In the genomic region with DNA sequence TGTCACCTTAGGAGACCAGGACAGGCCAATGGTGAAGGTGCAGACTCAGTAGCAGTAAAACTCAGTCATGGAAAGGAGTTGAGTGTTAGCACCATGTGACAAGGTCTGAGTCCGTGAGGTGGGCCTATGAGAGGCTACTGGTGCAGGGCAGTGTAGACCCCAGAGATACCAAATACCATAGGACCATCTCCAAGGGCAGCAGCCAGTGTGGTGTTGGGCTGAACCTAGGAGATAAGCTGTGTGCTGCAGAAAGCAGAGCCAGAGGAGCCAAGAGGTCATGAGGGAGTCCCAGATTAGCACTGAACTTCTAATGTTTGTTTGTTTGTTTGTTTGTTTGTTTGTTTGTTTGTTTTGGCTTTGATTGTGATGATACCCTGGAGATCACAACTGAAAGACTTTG, we compare ENCODE assay signal across 17 mouse cellular contexts. TPM values are rescaled to one million over a fixed set of nuclear protein-coding genes. Genes with fewer than 3 reads are reported as not detected.
DNase-seq lines count a peak whose midpoint lies in the region; ATAC-seq and TF ChIP-seq lines count a peak whose summit lies in the region.
"Had no signal": no experiment of that assay in that cellular context is flagged by ENCODE, and none has a peak within 500 bp of the region (broad histone marks: within the 10 kb centered on the region; RNA-seq: fewer than 3 reads in every experiment).

No protein-coding gene starts in this region.

- WGBS in heart, embryonic 12.5 days: 70% methylated on average over 1 of the region's 1 CpGs
- WGBS in liver, embryonic 16.5 days (ENCODE audit: insufficient replicate concordance): 14% methylated on average over 1 of the region's 1 CpGs
- 82% methylated on average over 1 of the region's 1 CpGs for WGBS in lung, adult 2 months

- intact Hi-C loops in heart, postnatal 14 days (cut with DNase I): no loop called here

- H3K4me1 ChIP-seq in heart, embryonic 12.5 days (replicated peaks): peaks cover 14% of the 10 kb centered on the region
- peaks cover 6 to 16% of the 10 kb centered on the region in 2 experiments for H3K4me1 ChIP-seq in MEL (ENCODE audit: control insufficient read depth in 1 of 2, insufficient read depth in 2 of 2, low read length in 2 of 2)
- peaks cover 36% of the 10 kb centered on the region for H3K4me1 ChIP-seq in liver, embryonic 16.5 days (ENCODE audit: control insufficient read depth, low read depth, low read length)
- no peaks in the 10 kb centered on the region for H3K4me1 ChIP-seq in lung, adult 2 months (ENCODE audit: control insufficient read depth, insufficient read depth, low read length)

- TF ChIP-seq EP300 in MEL (IDR thresholded peaks at IDR 0.05; ENCODE audit: low read depth in 1 of 2, low read length in 2 of 2): no peak

- no peaks in the 10 kb centered on the region for H3K36me3 ChIP-seq in heart, embryonic 12.5 days
- H3K36me3 ChIP-seq in MEL (ENCODE audit: control insufficient read depth in 1 of 2, insufficient read depth in 2 of 2, low read length in 2 of 2): peaks cover 0 to 17% of the 10 kb centered on the region in 2 experiments; a peak in 2 of 4 replicates
- H3K36me3 ChIP-seq in liver, embryonic 16.5 days (ENCODE audit: control insufficient read depth, insufficient read depth): no peaks in the 10 kb centered on the region
- H3K36me3 ChIP-seq: kidney, embryonic 15.5 days; midbrain, embryonic 15.5 days had no signal

- no peak overlapping the region for H3K27ac ChIP-seq in heart, embryonic 12.5 days (ENCODE audit: poor library complexity, severe bottlenecking)
- H3K27ac ChIP-seq in MEL (ENCODE audit: control insufficient read depth, low read depth, low read length): peak overlapping the region; percentile 78
- peak overlapping the region; percentile 100 for H3K27ac ChIP-seq in liver, embryonic 16.5 days (ENCODE audit: low read length)
- H3K27ac ChIP-seq: hindbrain, postnatal 0 days; kidney, embryonic 15.5 days; midbrain, embryonic 15.5 days had no signal

- no peak overlapping the region for H3K9ac ChIP-seq in heart, embryonic 12.5 days
- no peak overlapping the region for H3K9ac ChIP-seq in MEL (ENCODE audit: control insufficient read depth, low read depth, low read length, poor library complexity, severe bottlenecking)
- peak overlapping the region; percentile 50 for H3K9ac ChIP-seq in liver, embryonic 16.5 days (ENCODE audit: low read depth, low read length)
- H3K9ac ChIP-seq: forebrain, postnatal 0 days; kidney, embryonic 15.5 days; midbrain, embryonic 15.5 days had no signal

- no peak for TF ChIP-seq CTCF in MEL (IDR thresholded peaks at IDR 0.05 in 2 of 3, conservative IDR thresholded peaks at IDR 0.05 in 1 of 3; ENCODE audit: control insufficient read depth in 1 of 3, insufficient read depth in 1 of 3, low read depth in 2 of 3, low read length in 3 of 3, poor library complexity in 1 of 3, severe bottlenecking in 1 of 3)
- TF ChIP-seq CTCF in lung, adult 2 months (IDR thresholded peaks at IDR 0.05; ENCODE audit: insufficient read depth, low read length): no peak

- no peak for DNase-seq in heart, postnatal 14 days
- DNase-seq in MEL (ENCODE audit: low read depth, low spot score): no peak
- no peak for DNase-seq in gastrocnemius, adult 18-20 months (ENCODE audit: low spot score)
- DNase-seq in lung, adult 2 months: no peak
- DNase-seq in MN1 (ENCODE audit: low spot score): no peak
- DNase-seq: cerebellum, adult 9-10 months; forebrain, postnatal 0 days; right cerebral cortex, postnatal 25 days; thymus, postnatal 4 days had no signal

- 0 out of 2 replicates have a peak, but pooled peaks cover 3% of the 10 kb centered on the region for H3K9me3 ChIP-seq in heart, embryonic 12.5 days (replicated peaks)
- H3K9me3 ChIP-seq in MEL (replicated peaks; ENCODE audit: insufficient read depth, low read length): no peaks in the 10 kb centered on the region
- no peaks in the 10 kb centered on the region for H3K9me3 ChIP-seq in liver, embryonic 16.5 days (replicated peaks; ENCODE audit: control insufficient read depth, low read length)
- H3K9me3 ChIP-seq: kidney, embryonic 15.5 days; midbrain, embryonic 15.5 days had no signal

- H3K27me3 ChIP-seq in heart, embryonic 12.5 days (replicated peaks): no peaks in the 10 kb centered on the region
- no peaks in the 10 kb centered on the region for H3K27me3 ChIP-seq in MEL (ENCODE audit: control insufficient read depth in 1 of 2, insufficient read depth in 2 of 2, low read length in 2 of 2)
- H3K27me3 ChIP-seq in liver, embryonic 16.5 days (ENCODE audit: control insufficient read depth, insufficient read depth, low read depth, low read length): no peaks in the 10 kb centered on the region
- H3K27me3 ChIP-seq: CH12.LX; kidney, embryonic 15.5 days; midbrain, embryonic 15.5 days had no signal

- H3K4me2 ChIP-seq in heart, embryonic 12.5 days: no peak overlapping the region
- peak overlapping the region; percentile 86 for H3K4me2 ChIP-seq in liver, embryonic 16.5 days (ENCODE audit: low read depth, low read length)
- H3K4me2 ChIP-seq: kidney, embryonic 15.5 days; midbrain, embryonic 15.5 days had no signal

- no peak for TF ChIP-seq POLR2A in MEL (IDR thresholded peaks at IDR 0.05; ENCODE audit: control insufficient read depth in 1 of 2, insufficient read depth in 1 of 2, low read depth in 1 of 2, low read length in 2 of 2, poor library complexity in 1 of 2)
- no peak for TF ChIP-seq POLR2A in lung, adult 2 months (IDR thresholded peaks at IDR 0.05; ENCODE audit: borderline replicate concordance, extremely low read depth, low read depth, low read length)

- TF ChIP-seq RAD21 in MEL (IDR thresholded peaks at IDR 0.05; ENCODE audit: low read depth, low read length): no peak

- H3K79me2 ChIP-seq in MEL (ENCODE audit: control insufficient read depth, insufficient read depth, low read length, poor library complexity): no peaks in the 10 kb centered on the region; the same call in 1 of the 2 replicates

- ATAC-seq in heart, embryonic 12.5 days (ENCODE audit: insufficient number of reproducible peaks, low FRiP score): peak; percentile 46; the same call in 1 of the 2 replicates
- ATAC-seq in erythroid progenitor cell, adult 5-6 weeks (replicated peaks; ENCODE audit: low FRiP score, poor library complexity, severe bottlenecking): peak; percentile 63
- peak; percentile 69 for ATAC-seq in liver, embryonic 16.5 days (ENCODE audit: low read depth)
- ATAC-seq: forebrain, postnatal 0 days; hindbrain, postnatal 0 days; intestine, postnatal 0 days; midbrain, embryonic 15.5 days had no signal

- no peak overlapping the region for H3K4me3 ChIP-seq in heart, embryonic 12.5 days
- H3K4me3 ChIP-seq in MEL (ENCODE audit: control insufficient read depth in 1 of 2, insufficient read depth in 1 of 2, low read depth in 2 of 2, low read length in 2 of 2): no peak overlapping the region
- peak overlapping the region; percentile 10; the same call in 1 of the 2 replicates for H3K4me3 ChIP-seq in liver, embryonic 16.5 days (ENCODE audit: low read depth, low read length)
- H3K4me3 ChIP-seq in lung, adult 2 months (replicated peaks; ENCODE audit: extremely low read depth, low read depth, low read length): no peak overlapping the region
- H3K4me3 ChIP-seq: kidney, embryonic 15.5 days; midbrain, embryonic 15.5 days had no signal

TF ChIP-seq in MEL, 35 proteins besides CTCF, POLR2A, EP300 and RAD21:
- TF ChIP-seq MAFK (IDR thresholded peaks at IDR 0.05; ENCODE audit: borderline replicate concordance, low read depth, low read length) (no peak), ZKSCAN1 (IDR thresholded peaks at IDR 0.05; ENCODE audit: low read depth, low read length) (no peak), MYB (IDR thresholded peaks at IDR 0.05; ENCODE audit: low read depth, low read length) (no peak), SMC3 (IDR thresholded peaks at IDR 0.05; ENCODE audit: low read depth, low read length) (no peak), MEF2A (IDR thresholded peaks at IDR 0.05; ENCODE audit: extremely low read depth, insufficient replicate concordance, low read depth, low read length, poor library complexity, severe bottlenecking) (no peak), ZMIZ1 (IDR thresholded peaks at IDR 0.05; ENCODE audit: low read depth, low read length) (no peak), HCFC1 (IDR thresholded peaks at IDR 0.05; ENCODE audit: low read depth, low read length) (no peak), MXI1 (IDR thresholded peaks at IDR 0.05; ENCODE audit: low read depth, low read length) (no peak), CHD1 (IDR thresholded peaks at IDR 0.05; ENCODE audit: low read depth, low read length) (no peak), ETS1 (IDR thresholded peaks at IDR 0.05; ENCODE audit: low read depth, low read length) (no peak), ZC3H11A (IDR thresholded peaks at IDR 0.05; ENCODE audit: low read depth, low read length) (no peak)

RNA-seq across cellular contexts. Expression of gene Eif5a2, which starts 4.6 kb away (rescaled TPM):
- 16.0 and 17.6 TPM in 2 replicates for polyA plus RNA-seq in heart, embryonic 12.5 days (2016; fragmentation: Nextera tagmentation; extraction: Ambion mirVana)
- total RNA-seq in heart, postnatal 14 days (2021): 1 to 10 TPM; 2.0 to 2.2 TPM
- 5.8 and 6.1 TPM in 2 replicates for total RNA-seq in MEL (2012; rRNA removed)
- polyA plus RNA-seq in MEL (2012; ENCODE audit: insufficient read depth in 1 of 2, insufficient read length in 2 of 2, low read depth in 1 of 2, low replicate concordance in 2 of 2, missing spikeins in 1 of 2): 1 to 10 TPM in 1 of 2 experiments, not detected in 1; 7.3 TPM
- total RNA-seq in erythroid progenitor cell, adult 5-6 weeks (2015; ENCODE audit: low replicate concordance): 10.8 and 14.7 TPM in 2 replicates
- 10.1 and 16.0 TPM in 2 replicates for total RNA-seq in erythroid progenitor cell, adult 5-6 weeks (2017; ENCODE audit: low replicate concordance)
- polyA plus RNA-seq in liver, embryonic 16.5 days (2015; fragmentation: Nextera tagmentation; extraction: Ambion mirVana): 4.8 and 5.6 TPM in 2 replicates
- total RNA-seq in gastrocnemius, adult 18-20 months (2021): under 1 TPM; 0.46 to 0.52 TPM
- 1.4 and 2.0 TPM in 2 replicates for polyA plus RNA-seq in lung, adult 2 months (2012; rRNA removed)
- total RNA-seq: CH12.LX had no signal

RNA-seq across cellular contexts. Expression of gene Rpl22l1, which starts 28.7 kb away (rescaled TPM):
- 328 and 330 TPM in 2 replicates for polyA plus RNA-seq in heart, embryonic 12.5 days (2016; fragmentation: Nextera tagmentation; extraction: Ambion mirVana)
- total RNA-seq in heart, postnatal 14 days (2021): 100 to 1,000 TPM; 106 to 110 TPM
- 97.8 and 305 TPM in 2 replicates for total RNA-seq in MEL (2012; rRNA removed)
- polyA plus RNA-seq in MEL (2012; ENCODE audit: insufficient read depth in 1 of 2, insufficient read length in 2 of 2, low read depth in 1 of 2, low replicate concordance in 2 of 2, missing spikeins in 1 of 2): 10 to 100 TPM in 1 of 2 experiments, not detected in 1; 84.5 TPM
- total RNA-seq in erythroid progenitor cell, adult 5-6 weeks (2015; ENCODE audit: low replicate concordance): 177 and 186 TPM in 2 replicates
- total RNA-seq in erythroid progenitor cell, adult 5-6 weeks (2017; ENCODE audit: low replicate concordance): 15.6 and 48.3 TPM in 2 replicates
- 171 and 200 TPM in 2 replicates for polyA plus RNA-seq in liver, embryonic 16.5 days (2015; fragmentation: Nextera tagmentation; extraction: Ambion mirVana)
- 100 to 1,000 TPM; 101 to 115 TPM for total RNA-seq in gastrocnemius, adult 18-20 months (2021)
- 6.4 and 8.4 TPM in 2 replicates for polyA plus RNA-seq in lung, adult 2 months (2012; rRNA removed)
